Mouse (Mus musculus) T-helper 17 cell (primary cell): ENCODE measurements around the gene Cldn7.

Source experiments
- in situ Hi-C, 2 experiments: fragments of 300-600 bp; cut with MboI, MseI; formaldehyde crosslinking; loops; 1 replicate in 1 of 2; 2 replicates in 1 of 2; pipeline ENCODE4 v1.15.1; 2025; ENCODE audit warnings: high pct_unique_total_duplicates in 2 of 2

The Cldn7 gene

GRCm38 (mm10) chr11:69952274-69952673 lies 12.3 kb upstream of the Cldn7 start:
- in situ Hi-C loops, result loop anchor here in 1 of 2 experiments (10.0 kb wide), 1 partner anchor 253 kb away; no protein-coding TSS in a partner anchor

GRCm38 (mm10) chr11:69953267-69953915 lies 11.2 kb upstream of the Cldn7 start:
- in situ Hi-C loops, result loop anchor here in 1 of 2 experiments (10.0 kb wide), 1 partner anchor 251 kb away; no protein-coding TSS in a partner anchor

GRCm38 (mm10) chr11:69955618-69956017 lies 9.0 kb upstream of the Cldn7 start:
- in situ Hi-C loops, result loop anchor here in 1 of 2 experiments (10.0 kb wide), 1 partner anchor 249 kb away; no protein-coding TSS in a partner anchor

GRCm38 (mm10) chr11:69956218-69956617 lies 8.4 kb upstream of the Cldn7 start:
- in situ Hi-C loops, result loop anchor here in 1 of 2 experiments (10.0 kb wide), 1 partner anchor 249 kb away; no protein-coding TSS in a partner anchor

GRCm38 (mm10) chr11:69960616-69961015 lies 4.0 kb upstream of the Cldn7 start:
- in situ Hi-C loops, result no loop called here

- in situ Hi-C loops, result no loop called here
Observed at GRCm38 (mm10) chr11:69961841-69962240, 2.7 kb upstream of the Cldn7 start.

GRCm38 (mm10) chr11:69965271-69966005 lies 859 bp downstream of the Cldn7 start:
- in situ Hi-C loops, result no loop called here

GRCm38 (mm10) chr11:69966006-69966859 lies 1.7 kb downstream of the Cldn7 start:
- in situ Hi-C loops, result no loop called here

- in situ Hi-C loops, result no loop called here
Observed at GRCm38 (mm10) chr11:69966860-69967517, 2.4 kb downstream of the Cldn7 start.

GRCm38 (mm10) chr11:69968793-69969192 lies 4.2 kb downstream of the Cldn7 start:
- in situ Hi-C loops, result no loop called here

GRCm38 (mm10) chr11:69970222-69970621 lies 5.6 kb downstream of the Cldn7 start:
- in situ Hi-C loops, result no loop called here

GRCm38 (mm10) chr11:69970775-69971174 lies 6.2 kb downstream of the Cldn7 start:
- in situ Hi-C loops, result no loop called here

- in situ Hi-C loops, result no loop called here
Observed at GRCm38 (mm10) chr11:69974907-69975306, 10.3 kb downstream of the Cldn7 start.

- in situ Hi-C loops, result no loop called here
Observed at GRCm38 (mm10) chr11:69976271-69976670, 11.7 kb downstream of the Cldn7 start.

GRCm38 (mm10) chr11:69979827-69980195 lies 15.2 kb downstream of the Cldn7 start:
- in situ Hi-C loops, result no loop called here

GRCm38 (mm10) chr11:69980196-69981140 lies 15.9 kb downstream of the Cldn7 start:
- in situ Hi-C loops, result no loop called here

- in situ Hi-C loops, result no loop called here
Observed at GRCm38 (mm10) chr11:69981141-69981762, 16.7 kb downstream of the Cldn7 start, which contains the start of gene Ctdnep1. TSS of gene Ctdnep1 (plus strand) at chr11:69981156.

- in situ Hi-C loops, result no loop called here
Observed at GRCm38 (mm10) chr11:69982225-69982624, 17.6 kb downstream of the Cldn7 start, which contains the start of gene Elp5. TSS of gene Elp5 (minus strand) at chr11:69982517.

GRCm38 (mm10) chr11:69982877-69983276 lies 18.3 kb downstream of the Cldn7 start:
- in situ Hi-C loops, result no loop called here

GRCm38 (mm10) chr11:69983377-69983776 lies 18.8 kb downstream of the Cldn7 start:
- in situ Hi-C loops, result no loop called here
